Mouse (Mus musculus) left cerebral cortex, postnatal 14 days (tissue): ENCODE measurements at regions not wholly inside any gene's neighbourhood (a gene's known extent, or its start where the extent isn't known, plus 50 kb on each side); places are given as distances from the start of the nearest gene placed in this dataset.
"Not testable (repeated sequence)": the region's sequence is repeated elsewhere in the genome, so short reads cannot be mapped to it uniquely, and the experiment has no call there.

Experiments
- DNase-seq, 2 experiments: peaks; one replicate each; pipeline ENCODE4 v3.0.0; 2021 to 2022; ENCODE audit warnings: low spot score in 2 of 2, mixed read lengths in 1 of 2
- intact Hi-C: fragments of 180-260 bp; cut with DNase I; formaldehyde crosslinking; loops from one replicate; pipeline ENCODE4 v1.15.1; 2025

GRCm38 (mm10) chr10:96238251-96238650 lies 101.8 kb downstream of the Gm5426 start:
- intact Hi-C loops: no loop called here
- no peak for DNase-seq

DNA sequence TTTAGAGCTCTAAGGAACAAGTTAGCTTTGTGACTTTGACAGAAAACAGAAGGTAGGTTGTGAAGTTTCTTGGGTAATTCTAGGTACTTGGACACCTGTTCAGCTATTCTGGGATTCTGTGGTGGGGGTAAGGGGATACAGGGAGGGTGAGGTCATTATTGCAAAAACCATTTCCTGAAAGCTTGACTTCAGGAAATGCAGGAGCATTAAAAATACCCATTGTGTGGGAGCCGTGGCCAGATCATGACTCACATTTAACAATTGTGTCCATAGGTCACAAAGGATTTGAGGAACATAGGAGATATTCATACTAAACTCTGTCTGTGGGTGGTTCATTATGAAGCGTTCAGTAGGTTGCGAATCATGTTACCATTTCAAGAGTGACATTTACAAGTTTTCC lies 102.4 kb downstream of the Gm5426 start:
- DNase-seq: no peak
- intact Hi-C loops: no loop called here

DNA sequence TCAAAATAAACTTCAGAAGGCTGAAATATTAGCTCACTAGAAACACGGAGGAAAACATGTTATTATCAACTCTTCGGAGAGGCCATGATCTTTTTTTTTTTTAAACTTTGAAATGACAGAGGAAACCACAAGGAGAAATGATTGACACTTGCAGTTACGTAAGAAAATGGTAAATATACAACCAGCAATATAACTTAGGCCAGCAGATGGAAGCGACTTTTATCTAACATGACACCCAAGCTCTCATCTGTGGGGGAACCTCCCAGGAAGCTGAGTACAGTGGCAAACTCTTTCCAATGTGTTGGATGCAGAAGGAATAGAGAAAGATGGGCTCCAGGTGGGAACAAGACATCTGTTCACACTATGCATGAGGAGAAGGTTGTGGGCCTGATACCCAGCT lies 104.2 kb downstream of the Gm5426 start:
- DNase-seq: no peak
- intact Hi-C loops: no loop called here

GRCm38 (mm10) chr10:96253671-96254070 lies 117.3 kb downstream of the Gm5426 start:
- intact Hi-C loops: no loop called here
- no peak for DNase-seq

- no peak for DNase-seq
- intact Hi-C loops: no loop called here
Observed at GRCm38 (mm10) chr10:96254250-96254862, 118.0 kb downstream of the Gm5426 start.

DNA sequence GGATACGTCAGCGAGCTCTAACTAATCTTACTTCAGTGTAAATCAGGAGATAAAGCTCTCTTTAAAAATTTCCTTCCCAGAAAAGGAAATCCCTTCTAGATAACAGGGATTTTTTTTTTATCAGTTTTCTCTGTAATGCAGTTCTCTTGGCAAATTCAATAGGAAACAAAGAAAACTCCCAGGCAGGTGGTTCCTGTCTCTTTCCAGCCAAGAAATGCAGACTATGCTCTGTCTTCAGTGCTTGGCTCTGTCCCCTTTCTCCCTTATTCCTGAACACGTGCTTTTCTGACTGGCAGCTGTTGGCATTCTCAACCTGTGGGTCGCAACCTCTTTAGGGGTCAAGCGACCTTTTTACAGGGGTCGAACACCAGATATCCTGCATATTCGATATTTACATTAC lies 121.5 kb downstream of the Gm5426 start:
- intact Hi-C loops: no loop called here
- DNase-seq: no peak

DNA sequence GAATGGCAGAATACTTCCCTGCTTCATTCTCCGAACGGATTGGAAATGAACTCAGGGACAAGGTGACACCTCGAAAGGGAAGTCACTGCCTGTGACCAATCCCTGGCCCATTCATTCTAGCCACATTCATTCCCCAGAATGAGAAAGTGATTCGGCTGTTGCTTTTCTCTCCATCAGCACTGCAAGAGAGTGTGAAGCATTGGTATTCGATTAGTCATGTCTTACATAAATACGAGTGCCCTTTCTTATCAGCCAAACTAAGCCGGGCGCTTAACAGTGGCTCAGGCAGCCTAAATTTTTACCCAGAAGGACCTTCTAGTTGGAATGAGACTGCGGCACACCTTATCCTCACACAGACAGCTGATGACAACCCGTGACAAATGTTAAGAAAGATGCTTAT lies 122.8 kb downstream of the Gm5426 start:
- intact Hi-C loops: no loop called here
- DNase-seq: no peak

DNA sequence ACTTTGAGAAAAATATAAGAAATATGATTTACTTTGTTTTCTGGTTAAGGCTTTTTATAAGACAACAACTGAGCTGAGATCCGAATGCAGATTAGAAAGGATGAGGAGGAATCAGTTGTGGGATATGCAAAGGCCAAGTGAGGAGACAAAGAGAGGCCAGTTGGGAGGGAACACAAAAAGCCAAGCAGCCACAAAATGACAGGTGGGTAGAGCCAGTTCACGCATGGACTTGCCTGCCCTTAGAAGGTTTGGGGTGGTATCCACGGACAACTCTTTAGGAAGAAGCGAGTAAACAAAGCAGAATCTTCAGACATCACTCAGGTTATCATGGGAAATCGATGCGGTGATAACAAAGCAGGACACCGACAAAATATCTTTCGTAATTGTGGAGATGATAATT lies 123.2 kb downstream of the Gm5426 start:
- no peak for DNase-seq
- intact Hi-C loops: no loop called here

GRCm38 (mm10) chr10:96263544-96263943 lies 127.1 kb downstream of the Gm5426 start:
- DNase-seq: peak; percentile 7 to 58
- intact Hi-C loops: no loop called here

DNA sequence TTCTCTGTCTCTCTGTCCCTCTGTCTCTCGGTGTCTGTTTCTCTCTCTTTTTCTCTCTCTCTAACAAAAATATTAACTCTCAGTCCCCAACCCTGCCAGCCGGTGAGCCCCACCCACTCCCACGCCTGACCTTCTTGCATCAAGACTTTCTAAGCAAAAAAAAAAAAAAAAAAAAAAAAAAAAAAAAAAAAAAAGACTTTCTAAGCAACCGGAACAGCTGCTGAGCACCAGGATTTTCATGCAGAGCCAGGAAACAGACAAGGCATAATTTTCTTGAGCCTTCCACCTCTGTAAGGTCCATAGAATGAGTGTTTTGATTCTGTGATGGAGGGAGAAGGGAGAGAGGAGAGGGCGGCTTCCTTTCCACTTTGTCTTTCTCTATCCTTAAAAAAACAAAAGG lies 128.0 kb downstream of the Gm5426 start:
- DNase-seq: no peak
- intact Hi-C loops: no loop called here

GRCm38 (mm10) chr10:96264866-96265265 lies 128.5 kb downstream of the Gm5426 start:
- intact Hi-C loops: no loop called here
- no peak for DNase-seq

DNA sequence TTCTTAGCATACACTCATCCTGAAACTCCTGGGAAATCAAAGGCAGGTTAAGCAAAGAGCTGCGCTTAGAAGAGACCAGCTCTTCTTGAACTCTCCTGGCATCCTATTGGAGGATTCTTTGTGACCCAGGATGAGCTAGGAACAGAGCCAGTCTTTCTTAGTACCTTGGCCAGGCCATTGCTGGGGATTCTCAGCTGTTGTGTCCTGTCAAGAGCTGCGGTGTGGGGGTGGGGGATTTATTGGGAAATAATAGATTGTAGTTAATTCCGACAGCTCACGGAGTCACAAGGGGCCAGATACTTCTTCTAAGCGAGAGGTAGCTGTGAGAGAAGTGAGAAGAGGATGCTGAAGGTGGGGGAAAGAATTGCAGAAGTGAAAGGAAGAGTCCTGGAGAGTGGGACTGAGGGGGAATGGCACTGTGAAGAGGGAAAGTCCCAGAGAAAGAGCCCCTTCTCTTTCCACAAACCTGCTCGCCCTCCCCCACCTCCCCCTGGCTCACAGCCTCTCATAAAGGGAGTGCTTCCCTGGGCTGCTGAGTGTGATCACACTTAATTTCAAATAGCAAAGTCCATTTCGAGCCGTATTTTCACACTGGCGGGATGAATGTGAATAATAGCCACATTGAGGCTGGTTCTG lies 129.8 kb downstream of the Gm5426 start:
- no peak for DNase-seq
- intact Hi-C loops: no loop called here

GRCm38 (mm10) chr10:96267603-96268002 lies 131.2 kb downstream of the Gm5426 start:
- no peak for DNase-seq
- intact Hi-C loops: no loop called here

GRCm38 (mm10) chr10:96273607-96274365 lies 137.4 kb downstream of the Gm5426 start:
- intact Hi-C loops: no loop called here
- DNase-seq: no peak

DNA sequence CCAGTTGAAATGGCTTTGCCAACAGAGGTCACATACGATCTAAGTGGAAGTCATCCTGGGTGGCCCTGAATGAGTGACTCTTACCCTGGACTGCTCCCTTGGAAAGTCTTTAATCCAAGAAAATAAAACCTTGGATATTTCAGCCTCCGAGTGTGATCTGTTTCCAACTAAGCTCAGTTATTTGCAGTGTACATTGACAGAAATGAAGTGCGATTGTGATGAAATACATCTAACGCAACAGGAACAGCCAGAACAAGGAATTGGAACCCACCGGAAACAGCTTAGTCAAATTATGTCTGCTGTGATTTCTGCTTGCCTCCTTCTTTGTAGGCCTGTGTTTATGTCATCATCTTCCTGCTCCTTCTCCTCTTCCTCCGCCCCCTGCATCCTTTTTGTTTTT lies 143.7 kb downstream of the Gm5426 start:
- no peak for DNase-seq

GRCm38 (mm10) chr10:96285407-96286093 lies 149.1 kb downstream of the Gm5426 start:
- no peak for DNase-seq
- intact Hi-C loops: no loop called here

More for the DNA sequence above, 143.7 kb downstream of the Gm5426 start:
- intact Hi-C loops: no loop called here

GRCm38 (mm10) chr10:96286094-96286485 lies 149.7 kb downstream of the Gm5426 start:
- intact Hi-C loops: no loop called here
- DNase-seq: no peak

DNA sequence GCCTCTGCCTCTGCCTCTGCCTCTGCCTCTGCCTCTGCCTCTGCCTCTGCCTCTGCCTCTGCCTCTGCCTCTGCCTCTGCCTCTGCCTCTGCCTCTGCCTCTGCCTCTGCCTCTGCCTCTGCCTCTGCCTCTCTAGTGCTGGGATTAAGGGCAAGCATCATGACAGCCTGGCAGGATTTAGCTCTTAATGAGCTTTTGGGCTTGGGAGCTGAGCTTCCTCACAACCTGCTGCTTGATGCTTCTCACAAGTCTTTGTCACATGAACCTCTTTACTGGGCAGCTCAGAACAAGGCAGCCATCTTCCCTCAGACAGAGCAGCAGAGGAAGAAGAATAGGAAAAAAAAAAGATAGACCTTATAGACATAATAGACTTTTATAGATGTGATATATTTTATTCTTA lies 152.6 kb downstream of the Gm5426 start:
- DNase-seq, intact Hi-C loops: not testable (repeated sequence)

GRCm38 (mm10) chr10:96293622-96294021 lies 157.2 kb downstream of the Gm5426 start:
- intact Hi-C loops: no loop called here

GRCm38 (mm10) chr10:96294666-96295065 lies 158.3 kb downstream of the Gm5426 start:
- intact Hi-C loops: no loop called here

More at GRCm38 (mm10) chr10:96293622-96294021, 157.2 kb downstream of the Gm5426 start:
- no peak for DNase-seq

More at GRCm38 (mm10) chr10:96294666-96295065, 158.3 kb downstream of the Gm5426 start:
- DNase-seq: no peak
